Mouse (Mus musculus) adrenal gland, postnatal 4 days (tissue): ENCODE measurements at regions not wholly inside any gene's neighbourhood (a gene's known extent, or its start where the extent isn't known, plus 50 kb on each side); places are given as distances from the start of the nearest gene placed in this dataset.
"Not testable (repeated sequence)": the region's sequence is repeated elsewhere in the genome, so short reads cannot be mapped to it uniquely, and the experiment has no call there.

Experiments
- DNase-seq, 2 experiments: peaks; one replicate each; pipeline ENCODE4 v3.0.0; 2021 to 2022; ENCODE audit warnings: low spot score in 2 of 2, mixed read lengths in 2 of 2

DNA sequence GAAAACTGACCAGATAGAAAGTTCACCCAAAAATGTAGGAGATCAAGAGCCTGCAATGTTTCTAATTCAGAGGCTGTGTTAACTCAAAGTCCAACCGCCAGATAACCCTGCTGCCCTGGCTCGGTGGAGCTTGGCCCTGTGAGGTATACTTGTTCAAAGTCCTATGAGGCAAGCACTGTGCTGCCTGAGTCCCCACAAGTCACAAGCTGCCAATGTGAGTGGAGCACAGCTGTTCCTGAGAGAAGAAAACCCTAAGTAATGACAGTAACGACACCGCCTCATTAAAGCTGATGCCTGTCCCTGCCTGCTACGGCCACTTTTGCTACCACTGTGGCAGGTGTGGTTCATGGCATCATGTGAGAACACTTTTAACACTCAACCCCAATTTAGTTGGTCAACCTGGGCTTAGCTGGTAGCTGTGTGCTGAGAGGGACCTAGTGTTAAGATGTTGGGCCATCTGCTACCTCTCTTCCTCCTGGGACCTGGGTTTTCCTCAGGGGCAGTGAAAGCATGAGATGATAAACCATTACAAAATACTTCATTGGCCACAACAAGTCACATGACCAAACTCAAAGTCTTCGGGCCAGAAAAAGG lies 178.2 kb upstream of the Afdn start:
- DNase-seq = no peak

DNA sequence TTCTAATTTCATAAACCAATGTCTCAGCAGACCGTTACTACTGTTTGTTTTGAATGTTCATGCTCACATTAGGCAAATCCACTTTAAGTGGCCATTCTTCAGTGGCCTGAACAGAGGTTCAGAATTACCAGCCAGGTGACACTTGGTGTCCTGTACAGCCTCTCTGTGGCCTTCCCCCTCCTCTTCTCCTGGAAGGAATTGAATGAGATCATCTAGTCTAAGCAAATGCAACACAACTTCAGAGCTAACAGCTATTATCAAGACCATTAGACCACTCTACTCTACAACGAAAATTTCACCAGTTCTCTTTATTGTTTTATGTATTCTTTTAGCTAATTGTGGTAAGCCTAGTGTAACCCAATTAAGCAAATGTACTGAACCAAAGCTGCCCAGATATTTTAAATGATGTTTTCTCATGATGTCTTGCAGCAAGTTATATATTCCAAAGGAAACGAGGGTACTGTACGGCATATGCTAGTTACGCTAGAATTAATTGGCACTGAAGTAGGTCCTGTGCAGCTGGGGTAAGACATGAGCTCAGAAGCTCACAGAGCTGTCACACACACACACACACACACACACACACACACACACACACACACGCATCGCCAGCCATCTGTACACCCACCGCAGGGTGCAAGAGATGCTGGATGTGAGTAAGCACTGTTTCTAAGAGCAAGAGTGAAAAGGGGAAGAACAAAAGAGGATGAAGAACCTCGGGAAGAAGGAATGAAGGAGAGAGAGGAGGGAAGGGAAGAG lies 176.7 kb upstream of the Afdn start:
- DNase-seq = no peak

DNA sequence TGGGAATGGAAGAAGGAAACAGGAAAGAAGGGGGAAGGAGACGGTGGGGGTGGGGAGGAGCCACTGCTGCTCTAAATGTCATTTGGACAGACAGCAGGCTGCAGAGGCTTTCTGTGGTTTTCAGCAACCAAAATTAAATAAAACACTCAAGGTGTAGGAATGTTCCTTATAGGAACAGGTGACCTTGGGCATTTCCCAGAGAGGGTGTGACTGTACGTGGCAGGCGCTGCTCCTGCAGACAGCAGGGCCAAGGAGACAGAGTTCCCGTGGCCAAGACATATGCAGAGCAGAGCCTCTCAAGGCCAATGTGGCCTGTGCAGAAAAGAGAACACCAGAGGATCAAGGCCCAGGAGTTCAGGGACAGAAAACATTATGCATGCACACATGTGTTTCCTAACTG lies 175.9 kb upstream of the Afdn start:
- no peak for DNase-seq

DNA sequence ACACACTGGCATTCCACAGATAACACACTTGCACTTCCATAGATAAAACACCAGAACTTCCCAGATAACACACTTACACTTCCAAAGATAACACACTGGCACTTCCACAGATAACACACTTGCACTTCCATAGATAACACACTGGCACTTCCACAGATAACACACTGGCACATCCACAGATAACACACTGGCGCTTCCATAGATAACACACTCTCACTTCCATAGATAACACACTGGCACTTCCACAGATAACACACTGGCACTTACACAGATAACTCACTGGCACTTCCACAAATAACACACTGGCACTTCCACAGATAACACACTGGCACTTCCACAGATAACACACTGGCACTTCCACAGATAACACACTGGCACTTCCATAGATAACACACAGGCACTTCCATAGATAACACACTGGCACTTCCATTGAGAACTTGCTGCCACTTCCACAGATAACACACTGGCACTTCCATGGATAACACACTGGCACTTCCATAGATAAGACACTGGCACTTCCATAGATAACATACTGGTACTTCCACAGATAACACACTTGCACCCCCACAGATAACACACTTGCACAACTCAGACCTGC lies 170.0 kb upstream of the Afdn start:
- not testable (repeated sequence) for DNase-seq
